Mouse (Mus musculus): ENCODE results near the gene Abcc9. TPM values are rescaled to one million over a fixed set of nuclear protein-coding genes. Genes with fewer than 3 reads are reported as not detected.

Abcc9 gene
- 3.1 and 3.6 TPM in 2 replicates for polyA plus RNA-seq (2015; fragmentation: Nextera tagmentation; extraction: Ambion mirVana)

DNA sequence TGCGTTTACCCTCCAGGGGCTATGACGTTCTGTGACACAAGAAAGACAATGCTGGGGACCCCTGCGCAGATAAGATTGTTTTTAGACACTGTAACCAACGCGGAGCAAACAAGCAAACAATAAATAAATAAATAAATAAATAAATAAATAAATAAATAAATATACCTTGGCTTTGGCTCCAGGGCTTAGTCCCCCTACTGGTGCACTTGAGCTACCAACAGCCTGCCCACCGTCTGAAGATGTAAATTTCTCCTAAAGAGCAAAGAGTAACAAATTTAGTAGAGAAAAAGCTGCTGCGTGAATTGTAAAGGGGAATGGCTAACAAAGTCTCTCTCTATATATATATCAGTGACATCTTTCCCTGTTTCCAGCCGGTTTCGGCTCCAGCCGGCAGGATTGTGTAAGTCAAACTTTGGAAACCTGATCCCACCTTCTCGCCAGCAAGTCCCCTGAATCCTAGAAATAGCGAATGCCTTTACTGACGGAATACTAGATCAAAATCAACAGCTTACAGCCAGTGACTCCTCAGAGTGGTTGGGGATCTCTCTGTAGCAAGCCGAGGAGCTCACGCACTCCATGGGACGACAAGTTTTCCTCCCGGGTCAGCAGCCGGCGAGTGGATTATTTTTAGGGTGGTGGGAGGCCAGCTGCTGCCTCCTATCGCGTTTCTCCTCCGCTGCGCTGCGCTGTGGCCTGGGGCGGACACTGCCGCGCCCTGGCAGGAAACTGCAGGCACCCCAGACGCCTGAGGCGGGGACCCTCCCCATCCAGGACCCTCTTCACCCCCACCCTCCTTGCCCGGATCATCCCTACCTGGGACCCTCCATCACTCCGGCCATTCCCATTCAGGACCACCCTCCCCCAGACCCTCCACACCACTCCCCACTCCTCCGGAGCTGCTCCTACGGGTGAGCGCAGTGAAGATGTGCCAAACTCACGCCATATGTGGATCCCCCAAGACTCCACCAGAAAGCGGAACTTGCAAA, at the start of gene Abcc9:
Gene Abcc9 (minus strand): TSS at position 664 of the 986 bp plus-strand sequence.
- 6% methylated on average over 36 of the region's 36 CpGs for WGBS
- Histone ChIP-seq H3K4me1 (peaks cover 10% of the 10 kb centered on the region), H3K27ac (no peak within 1 kb of the TSS), H3K4me3 (peak within 1 kb of the TSS; percentile 36), H3K4me2 (peak within 1 kb of the TSS; percentile 77), H3K27me3 (replicated peaks) (no peaks in the 10 kb centered on the region), H3K9me3 (no peaks in the 10 kb centered on the region), H3K36me3 (replicated peaks) (no peaks in the 10 kb centered on the region), H3K9ac (peak within 1 kb of the TSS; percentile 18; the same call in 1 of the 2 replicates)
- ATAC-seq (replicated peaks) = peak; percentile 77

DNA sequence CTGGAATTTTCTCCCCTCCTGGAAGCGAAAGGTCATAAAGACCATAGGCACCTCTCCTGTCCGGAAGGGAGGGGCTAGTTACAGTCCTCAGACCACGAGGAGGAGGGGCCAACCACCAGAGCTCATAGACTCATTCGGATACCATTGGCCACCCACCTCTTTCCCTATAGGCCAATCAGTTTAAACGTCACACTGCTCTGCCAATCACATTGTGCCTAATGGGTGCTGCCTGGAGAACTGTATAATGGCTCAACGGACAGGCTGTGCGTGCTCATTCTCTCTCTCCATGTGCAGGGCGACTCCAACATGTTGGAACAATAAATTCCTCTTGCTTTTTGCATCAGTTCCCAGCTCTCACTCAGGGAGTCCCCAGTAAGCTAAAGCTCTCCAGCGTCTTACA, 49.2 kb upstream of the Abcc9 start:
- Histone ChIP-seq H3K9me3 (no peaks in the 10 kb centered on the region), H3K4me3 (no peak overlapping the region), H3K4me1 (no peaks in the 10 kb centered on the region), H3K4me2 (no peak overlapping the region), H3K27ac (no peak overlapping the region), H3K27me3 (replicated peaks) (no peaks in the 10 kb centered on the region; the same call in 1 of the 2 replicates), H3K36me3 (replicated peaks) (no peaks in the 10 kb centered on the region), H3K9ac (no peak overlapping the region)
- peak; percentile 57 for ATAC-seq (replicated peaks)
- WGBS = 46% methylated on average over 9 of the region's 9 CpGs

- Histone ChIP-seq H3K36me3 (replicated peaks) (no peaks in the 10 kb centered on the region), H3K4me1 (no peaks in the 10 kb centered on the region), H3K27me3 (replicated peaks) (no peaks in the 10 kb centered on the region), H3K4me2 (no peak overlapping the region), H3K9me3 (no peaks in the 10 kb centered on the region), H3K27ac (no peak overlapping the region), H3K9ac (no peak overlapping the region), H3K4me3 (no peak overlapping the region)
- WGBS = 79% methylated on average over 8 of the region's 8 CpGs
- ATAC-seq (replicated peaks) = no peak
These were observed 46.1 kb upstream of the Abcc9 start for GRCm38 (mm10) chr6:142748057-142748708.

DNA sequence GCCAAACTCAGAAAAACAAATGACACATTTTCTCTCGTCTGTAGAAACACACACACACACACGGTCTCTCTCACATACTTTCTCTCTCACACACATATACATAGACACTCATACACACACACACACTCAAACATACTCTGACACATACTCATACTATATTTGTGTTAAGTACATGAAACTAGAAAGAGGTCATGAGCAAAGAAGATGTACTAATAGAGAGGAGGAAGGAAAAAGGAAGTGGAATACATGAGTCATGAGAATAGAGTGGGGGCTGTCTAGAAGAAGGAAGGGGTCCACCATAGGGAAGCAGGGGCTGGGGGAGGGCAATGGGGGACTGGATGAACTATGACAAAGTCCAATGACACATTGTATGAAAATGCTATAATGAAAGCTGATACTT, 45.0 kb upstream of the Abcc9 start:
- H3K27ac ChIP-seq = no peak overlapping the region
- 75% methylated on average over 2 of the region's 2 CpGs for WGBS
- H3K4me2 ChIP-seq = no peak overlapping the region
- no peaks in the 10 kb centered on the region for H3K4me1 ChIP-seq
- ATAC-seq (replicated peaks) = no peak
- no peaks in the 10 kb centered on the region for H3K36me3 ChIP-seq (replicated peaks)
- no peak overlapping the region for H3K4me3 ChIP-seq
- no peaks in the 10 kb centered on the region for H3K9me3 ChIP-seq
- H3K27me3 ChIP-seq (replicated peaks) = no peaks in the 10 kb centered on the region
- no peak overlapping the region for H3K9ac ChIP-seq

DNA sequence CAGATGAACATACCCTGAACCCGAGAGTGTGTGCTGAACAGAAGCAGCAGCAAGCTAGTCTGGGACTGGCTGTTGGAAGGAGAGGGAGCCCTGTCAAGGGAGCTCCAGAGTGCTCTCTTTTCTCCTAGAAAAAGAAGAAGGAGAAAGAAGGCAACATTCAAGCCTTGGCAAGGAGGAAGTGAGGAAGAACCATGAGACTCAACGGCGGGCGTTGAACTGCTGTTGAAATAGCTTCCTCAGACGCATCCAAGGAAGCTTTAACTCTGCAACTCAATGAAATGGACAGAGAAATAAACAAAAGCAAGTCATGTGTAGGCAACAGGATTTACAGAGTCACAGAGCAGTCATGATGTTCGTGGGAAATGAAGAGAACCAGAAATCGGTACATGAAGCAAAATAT, 44.6 kb upstream of the Abcc9 start:
- Histone ChIP-seq H3K4me1 (no peaks in the 10 kb centered on the region), H3K27ac (no peak overlapping the region), H3K4me2 (no peak overlapping the region), H3K36me3 (replicated peaks) (no peaks in the 10 kb centered on the region), H3K9me3 (no peaks in the 10 kb centered on the region), H3K9ac (no peak overlapping the region), H3K27me3 (replicated peaks) (no peaks in the 10 kb centered on the region), H3K4me3 (no peak overlapping the region)
- ATAC-seq (replicated peaks) = no peak
- WGBS = 84% methylated on average over 7 of the region's 7 CpGs

GRCm38 (mm10) chr6:142745484-142745883, 43.4 kb upstream of the Abcc9 start:
- Histone ChIP-seq H3K4me2 (no peak overlapping the region), H3K4me3 (no peak overlapping the region), H3K27ac (no peak overlapping the region), H3K9ac (no peak overlapping the region), H3K36me3 (replicated peaks) (no peaks in the 10 kb centered on the region), H3K4me1 (no peaks in the 10 kb centered on the region), H3K27me3 (replicated peaks) (no peaks in the 10 kb centered on the region), H3K9me3 (no peaks in the 10 kb centered on the region)
- 93% methylated on average over 5 of the region's 5 CpGs for WGBS
- ATAC-seq (replicated peaks) = no peak

GRCm38 (mm10) chr6:142743193-142743592, 41.1 kb upstream of the Abcc9 start:
- H3K27ac ChIP-seq = no peak overlapping the region
- no peaks in the 10 kb centered on the region for H3K27me3 ChIP-seq (replicated peaks)
- H3K9me3 ChIP-seq = no peaks in the 10 kb centered on the region
- no peak overlapping the region for H3K4me2 ChIP-seq
- H3K9ac ChIP-seq = no peak overlapping the region
- no peak overlapping the region for H3K4me3 ChIP-seq
- WGBS = 63% methylated on average over 4 of the region's 4 CpGs
- no peaks in the 10 kb centered on the region for H3K36me3 ChIP-seq (replicated peaks)
- ATAC-seq (replicated peaks) = no peak
- no peaks in the 10 kb centered on the region for H3K4me1 ChIP-seq

DNA sequence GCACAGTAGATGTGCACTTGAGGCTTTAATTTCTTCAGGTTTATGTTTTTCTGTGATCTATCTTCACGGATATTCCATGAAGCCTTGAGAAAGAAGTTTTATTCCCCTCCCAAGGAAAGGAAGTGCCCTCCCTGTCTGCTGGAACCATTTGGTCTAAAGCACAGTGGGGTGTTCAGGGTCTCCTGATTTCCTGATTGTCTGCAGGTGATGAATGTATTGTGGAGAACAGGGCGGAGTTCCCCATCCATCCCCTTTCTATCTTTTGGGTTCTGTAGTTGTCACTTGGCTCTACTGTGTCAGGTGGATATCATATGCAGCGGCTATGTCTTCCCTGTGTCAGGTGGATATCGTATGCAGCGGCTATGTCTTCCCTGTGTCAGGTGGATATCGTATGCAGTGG, 39.6 kb upstream of the Abcc9 start:
- Histone ChIP-seq H3K27me3 (replicated peaks) (no peaks in the 10 kb centered on the region), H3K4me3 (no peak overlapping the region), H3K9ac (no peak overlapping the region), H3K36me3 (replicated peaks) (no peaks in the 10 kb centered on the region), H3K4me2 (no peak overlapping the region), H3K4me1 (no peaks in the 10 kb centered on the region), H3K27ac (no peak overlapping the region), H3K9me3 (no peaks in the 10 kb centered on the region)
- no peak for ATAC-seq (replicated peaks)
- 91% methylated on average over 6 of the region's 6 CpGs for WGBS

DNA sequence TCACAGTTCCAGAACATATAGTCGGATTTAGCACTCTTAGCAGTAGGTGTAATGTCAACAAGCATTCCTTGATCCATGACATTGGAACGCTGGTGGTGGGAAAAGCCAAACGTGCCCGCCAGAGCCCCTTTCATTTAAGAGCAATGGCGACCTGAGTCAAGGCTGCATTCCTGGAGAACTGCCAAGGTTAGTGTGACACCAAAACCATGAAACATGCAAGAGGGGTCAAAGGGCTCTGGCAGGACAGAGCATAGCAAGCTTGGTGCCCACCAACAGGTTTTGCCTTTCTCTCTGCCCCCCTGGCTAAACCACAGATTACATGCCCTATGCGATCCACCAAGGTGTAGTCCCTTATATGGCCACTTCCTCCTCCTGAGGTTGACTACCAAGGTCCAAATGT, 36.5 kb upstream of the Abcc9 start:
- Histone ChIP-seq H3K27ac (no peak overlapping the region), H3K9me3 (no peaks in the 10 kb centered on the region), H3K4me3 (no peak overlapping the region), H3K4me2 (no peak overlapping the region), H3K36me3 (replicated peaks) (no peaks in the 10 kb centered on the region), H3K9ac (no peak overlapping the region), H3K27me3 (replicated peaks) (no peaks in the 10 kb centered on the region), H3K4me1 (no peaks in the 10 kb centered on the region)
- 81% methylated on average over 6 of the region's 6 CpGs for WGBS
- no peak for ATAC-seq (replicated peaks)

DNA sequence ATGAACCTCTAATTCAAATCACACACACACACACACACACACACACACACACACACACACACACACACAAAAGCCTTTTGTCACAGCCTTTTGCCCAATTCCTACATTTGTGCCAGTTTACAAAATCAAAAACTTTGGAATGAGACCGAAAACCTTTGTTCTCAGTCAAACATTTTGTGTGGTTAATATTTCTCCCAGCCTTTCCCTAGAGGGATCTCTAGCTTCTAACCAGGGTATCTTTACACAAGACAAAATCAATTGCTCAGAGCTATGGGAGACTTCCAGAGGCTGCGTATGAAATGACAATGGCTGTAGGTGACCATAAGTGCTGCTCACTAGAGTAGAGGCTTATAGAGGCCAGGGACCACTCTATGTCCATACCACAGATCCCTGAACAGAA, 36.1 kb upstream of the Abcc9 start:
- ATAC-seq (replicated peaks) = no peak
- Histone ChIP-seq H3K4me1 (no peaks in the 10 kb centered on the region), H3K4me3 (no peak overlapping the region), H3K9me3 (no peaks in the 10 kb centered on the region), H3K9ac (no peak overlapping the region), H3K36me3 (replicated peaks) (no peaks in the 10 kb centered on the region), H3K27ac (no peak overlapping the region), H3K4me2 (no peak overlapping the region), H3K27me3 (replicated peaks) (no peaks in the 10 kb centered on the region)
- WGBS = 90% methylated on average over 2 of the region's 2 CpGs

DNA sequence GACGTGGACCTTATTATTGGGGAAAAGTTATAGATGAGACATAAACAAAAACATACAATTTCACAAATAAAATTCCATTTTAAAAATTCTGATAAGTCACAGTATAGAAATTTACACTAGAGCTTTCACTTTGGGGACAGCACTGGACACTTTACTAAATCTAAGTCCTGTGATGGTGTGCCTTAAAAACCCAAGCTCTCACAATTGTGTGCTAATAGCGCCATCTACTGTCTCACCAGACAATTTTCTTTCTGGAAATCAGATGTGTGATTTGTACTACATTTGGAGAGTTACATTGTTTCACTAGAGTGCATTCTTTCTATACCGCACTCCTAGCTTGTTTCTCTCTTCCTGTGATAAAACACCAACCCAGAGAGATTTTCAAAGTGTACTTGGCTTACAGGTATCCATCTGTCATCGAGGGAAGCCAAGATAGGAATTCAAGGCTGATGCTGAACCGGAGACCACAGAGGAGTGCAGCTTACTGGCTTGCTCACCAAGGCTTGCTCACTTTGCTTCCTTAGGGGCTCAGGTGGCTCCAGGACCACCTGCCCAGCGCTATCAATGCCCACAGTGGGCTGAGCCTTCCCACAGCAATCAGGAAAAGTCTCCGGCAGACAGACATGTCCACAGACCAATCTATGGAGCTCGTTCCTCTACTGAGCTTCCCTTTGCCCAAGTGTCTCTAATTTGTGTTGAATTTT, 33.3 kb upstream of the Abcc9 start:
- Histone ChIP-seq H3K9ac (no peak overlapping the region), H3K4me2 (no peak overlapping the region), H3K4me3 (no peak overlapping the region), H3K36me3 (replicated peaks) (no peaks in the 10 kb centered on the region), H3K4me1 (no peaks in the 10 kb centered on the region), H3K27me3 (replicated peaks) (no peaks in the 10 kb centered on the region), H3K9me3 (no peaks in the 10 kb centered on the region), H3K27ac (no peak overlapping the region)
- ATAC-seq (replicated peaks) = peak; percentile 60
- 46% methylated on average over 8 of the region's 8 CpGs for WGBS

DNA sequence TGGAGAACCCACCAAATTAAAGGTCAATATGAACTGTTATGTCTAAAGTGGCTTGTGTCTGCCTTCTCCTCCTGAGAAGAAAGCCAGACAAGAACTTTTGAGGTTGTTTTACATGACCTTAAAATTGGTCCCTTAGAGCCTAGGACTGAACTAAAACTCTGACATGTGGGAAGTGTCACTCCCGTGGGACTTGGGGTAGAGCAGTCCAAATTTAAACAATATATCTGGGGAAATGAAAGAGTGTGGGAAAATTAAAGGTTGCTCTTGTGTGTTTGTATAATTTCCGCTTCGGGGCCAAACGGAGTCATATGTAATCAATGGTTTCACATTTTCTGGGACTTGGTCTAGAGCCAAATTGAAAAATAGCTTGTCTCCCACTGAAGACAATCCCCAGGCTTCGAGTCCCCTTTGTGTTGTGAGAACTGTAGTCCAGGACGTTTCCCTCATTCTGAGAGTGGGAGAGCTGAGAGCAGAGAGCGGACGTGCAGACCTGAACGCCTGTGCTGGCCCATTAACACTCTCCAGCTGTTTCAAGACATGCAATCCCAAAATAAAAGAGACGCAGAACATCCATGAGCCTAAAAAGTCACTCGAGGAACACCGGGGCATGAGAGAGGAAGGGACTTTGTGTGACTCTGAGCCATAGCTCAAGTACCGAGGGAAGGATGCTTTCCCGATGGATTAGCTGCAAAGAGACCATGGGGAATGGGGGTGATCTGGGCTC, 30.6 kb upstream of the Abcc9 start:
- no peak overlapping the region for H3K9ac ChIP-seq
- no peak overlapping the region for H3K27ac ChIP-seq
- no peak overlapping the region for H3K4me2 ChIP-seq
- no peaks in the 10 kb centered on the region for H3K9me3 ChIP-seq
- no peaks in the 10 kb centered on the region for H3K27me3 ChIP-seq (replicated peaks)
- ATAC-seq (replicated peaks) = no peak
- H3K4me3 ChIP-seq = no peak overlapping the region
- H3K36me3 ChIP-seq (replicated peaks) = no peaks in the 10 kb centered on the region
- no peaks in the 10 kb centered on the region for H3K4me1 ChIP-seq
- WGBS = 71% methylated on average over 14 of the region's 14 CpGs

Measured in midbrain, embryonic 15.5 days (tissue).